Mouse (Mus musculus): Measurements from ENCODE around the gene Gpr183. TPM values are rescaled to one million over a fixed set of nuclear protein-coding genes. Genes with fewer than 3 reads are reported as not detected.

Gpr183 gene
- polyA plus RNA-seq, 1 experiment = not detected

- Histone ChIP-seq H3K4me1 (ENCODE audit: control insufficient read depth, insufficient read depth, low read length) (no peaks in the 10 kb centered on the region), H3K9me3 (replicated peaks; ENCODE audit: control insufficient read depth, insufficient read depth, low read length, poor library complexity, severe bottlenecking) (peaks cover 4% of the 10 kb centered on the region; the same call in 1 of the 2 replicates), H3K36me3 (ENCODE audit: control insufficient read depth, insufficient read depth, low read length, poor library complexity, severe bottlenecking) (no peaks in the 10 kb centered on the region), H3K27ac (ENCODE audit: insufficient read depth, low read length) (no peak overlapping the region), H3K4me3 (ENCODE audit: low read depth, low read length) (no peak overlapping the region), H3K9ac (ENCODE audit: low read depth, poor library complexity, severe bottlenecking) (no peak overlapping the region), H3K27me3 (ENCODE audit: control insufficient read depth, insufficient read depth, low read length, poor library complexity, severe bottlenecking) (no peaks in the 10 kb centered on the region)
- TF ChIP-seq POLR2A (IDR thresholded peaks at IDR 0.05; ENCODE audit: insufficient read depth, low read length) = no peak
- TF ChIP-seq CTCF (IDR thresholded peaks at IDR 0.05; ENCODE audit: low read depth, low read length) = no peak
- no peak for TF ChIP-seq EP300 (IDR thresholded peaks at IDR 0.05; ENCODE audit: insufficient read depth, low read depth, low read length)
Measured at GRCm38 (mm10) chr14:121936856-121937255, 28.1 kb downstream of the Gpr183 start.

GRCm38 (mm10) chr14:121936356-121936755 is 28.6 kb downstream of the Gpr183 start:
- no peaks in the 10 kb centered on the region for H3K27me3 ChIP-seq (ENCODE audit: control insufficient read depth, insufficient read depth, low read length, poor library complexity, severe bottlenecking)
- peaks cover 4% of the 10 kb centered on the region; the same call in 1 of the 2 replicates for H3K9me3 ChIP-seq (replicated peaks; ENCODE audit: control insufficient read depth, insufficient read depth, low read length, poor library complexity, severe bottlenecking)
- H3K9ac ChIP-seq (ENCODE audit: low read depth, poor library complexity, severe bottlenecking) = no peak overlapping the region
- peaks cover 3% of the 10 kb centered on the region for H3K4me1 ChIP-seq (ENCODE audit: control insufficient read depth, insufficient read depth, low read length)
- no peak for TF ChIP-seq CTCF (IDR thresholded peaks at IDR 0.05; ENCODE audit: low read depth, low read length)
- no peak for TF ChIP-seq POLR2A (IDR thresholded peaks at IDR 0.05; ENCODE audit: insufficient read depth, low read length)
- no peak for TF ChIP-seq EP300 (IDR thresholded peaks at IDR 0.05; ENCODE audit: insufficient read depth, low read depth, low read length)
- no peaks in the 10 kb centered on the region for H3K36me3 ChIP-seq (ENCODE audit: control insufficient read depth, insufficient read depth, low read length, poor library complexity, severe bottlenecking)
- H3K27ac ChIP-seq (ENCODE audit: insufficient read depth, low read length) = no peak overlapping the region
- no peak overlapping the region for H3K4me3 ChIP-seq (ENCODE audit: low read depth, low read length)

GRCm38 (mm10) chr14:121934597-121934946 is 30.4 kb downstream of the Gpr183 start:
- Histone ChIP-seq H3K27me3 (ENCODE audit: control insufficient read depth, insufficient read depth, low read length, poor library complexity, severe bottlenecking) (no peaks in the 10 kb centered on the region), H3K9me3 (replicated peaks; ENCODE audit: control insufficient read depth, insufficient read depth, low read length, poor library complexity, severe bottlenecking) (peaks cover 4% of the 10 kb centered on the region; the same call in 1 of the 2 replicates), H3K4me3 (ENCODE audit: low read depth, low read length) (no peak overlapping the region), H3K36me3 (ENCODE audit: control insufficient read depth, insufficient read depth, low read length, poor library complexity, severe bottlenecking) (no peaks in the 10 kb centered on the region), H3K27ac (ENCODE audit: insufficient read depth, low read length) (no peak overlapping the region), H3K9ac (ENCODE audit: low read depth, poor library complexity, severe bottlenecking) (no peak overlapping the region), H3K4me1 (ENCODE audit: control insufficient read depth, insufficient read depth, low read length) (peaks cover 3% of the 10 kb centered on the region)
- TF ChIP-seq EP300 (IDR thresholded peaks at IDR 0.05; ENCODE audit: insufficient read depth, low read depth, low read length) = no peak
- no peak for TF ChIP-seq POLR2A (IDR thresholded peaks at IDR 0.05; ENCODE audit: insufficient read depth, low read length)

- Histone ChIP-seq H3K36me3 (ENCODE audit: control insufficient read depth, insufficient read depth, low read length, poor library complexity, severe bottlenecking) (no peaks in the 10 kb centered on the region), H3K27ac (ENCODE audit: insufficient read depth, low read length) (no peak overlapping the region), H3K4me3 (ENCODE audit: low read depth, low read length) (no peak overlapping the region), H3K9ac (ENCODE audit: low read depth, poor library complexity, severe bottlenecking) (no peak overlapping the region), H3K9me3 (replicated peaks; ENCODE audit: control insufficient read depth, insufficient read depth, low read length, poor library complexity, severe bottlenecking) (peaks cover 4% of the 10 kb centered on the region; the same call in 1 of the 2 replicates), H3K27me3 (ENCODE audit: control insufficient read depth, insufficient read depth, low read length, poor library complexity, severe bottlenecking) (no peaks in the 10 kb centered on the region), H3K4me1 (ENCODE audit: control insufficient read depth, insufficient read depth, low read length) (peaks cover 3% of the 10 kb centered on the region)
- TF ChIP-seq POLR2A (IDR thresholded peaks at IDR 0.05; ENCODE audit: insufficient read depth, low read length) (no peak), CTCF (IDR thresholded peaks at IDR 0.05; ENCODE audit: low read depth, low read length) (no peak), EP300 (IDR thresholded peaks at IDR 0.05; ENCODE audit: insufficient read depth, low read depth, low read length) (no peak)
Measured at GRCm38 (mm10) chr14:121933906-121934596, 30.9 kb downstream of the Gpr183 start.

- no peaks in the 10 kb centered on the region for H3K27me3 ChIP-seq (ENCODE audit: control insufficient read depth, insufficient read depth, low read length, poor library complexity, severe bottlenecking)
- no peak overlapping the region for H3K27ac ChIP-seq (ENCODE audit: insufficient read depth, low read length)
- peaks cover 3% of the 10 kb centered on the region for H3K4me1 ChIP-seq (ENCODE audit: control insufficient read depth, insufficient read depth, low read length)
- no peaks in the 10 kb centered on the region for H3K36me3 ChIP-seq (ENCODE audit: control insufficient read depth, insufficient read depth, low read length, poor library complexity, severe bottlenecking)
- peaks cover 4% of the 10 kb centered on the region; the same call in 1 of the 2 replicates for H3K9me3 ChIP-seq (replicated peaks; ENCODE audit: control insufficient read depth, insufficient read depth, low read length, poor library complexity, severe bottlenecking)
- H3K9ac ChIP-seq (ENCODE audit: low read depth, poor library complexity, severe bottlenecking) = no peak overlapping the region
- TF ChIP-seq CTCF (IDR thresholded peaks at IDR 0.05; ENCODE audit: low read depth, low read length) = no peak
- no peak for TF ChIP-seq EP300 (IDR thresholded peaks at IDR 0.05; ENCODE audit: insufficient read depth, low read depth, low read length)
- TF ChIP-seq POLR2A (IDR thresholded peaks at IDR 0.05; ENCODE audit: insufficient read depth, low read length) = no peak
- no peak overlapping the region for H3K4me3 ChIP-seq (ENCODE audit: low read depth, low read length)
Measured at GRCm38 (mm10) chr14:121932180-121932579, 32.8 kb downstream of the Gpr183 start.

GRCm38 (mm10) chr14:121931594-121931993 is 33.4 kb downstream of the Gpr183 start:
- Histone ChIP-seq H3K4me3 (ENCODE audit: low read depth, low read length) (no peak overlapping the region), H3K9ac (ENCODE audit: low read depth, poor library complexity, severe bottlenecking) (no peak overlapping the region), H3K4me1 (ENCODE audit: control insufficient read depth, insufficient read depth, low read length) (peaks cover 3% of the 10 kb centered on the region), H3K27ac (ENCODE audit: insufficient read depth, low read length) (peak overlapping the region; percentile 54), H3K9me3 (replicated peaks; ENCODE audit: control insufficient read depth, insufficient read depth, low read length, poor library complexity, severe bottlenecking) (peaks cover 4% of the 10 kb centered on the region; the same call in 1 of the 2 replicates), H3K27me3 (ENCODE audit: control insufficient read depth, insufficient read depth, low read length, poor library complexity, severe bottlenecking) (no peaks in the 10 kb centered on the region), H3K36me3 (ENCODE audit: control insufficient read depth, insufficient read depth, low read length, poor library complexity, severe bottlenecking) (no peaks in the 10 kb centered on the region)
- TF ChIP-seq CTCF (IDR thresholded peaks at IDR 0.05; ENCODE audit: low read depth, low read length) = no peak
- peak; percentile 78 for TF ChIP-seq EP300 (IDR thresholded peaks at IDR 0.05; ENCODE audit: insufficient read depth, low read depth, low read length)
